Comparison of ENCODE assay signal across 8 mouse cellular contexts in the genomic region with DNA sequence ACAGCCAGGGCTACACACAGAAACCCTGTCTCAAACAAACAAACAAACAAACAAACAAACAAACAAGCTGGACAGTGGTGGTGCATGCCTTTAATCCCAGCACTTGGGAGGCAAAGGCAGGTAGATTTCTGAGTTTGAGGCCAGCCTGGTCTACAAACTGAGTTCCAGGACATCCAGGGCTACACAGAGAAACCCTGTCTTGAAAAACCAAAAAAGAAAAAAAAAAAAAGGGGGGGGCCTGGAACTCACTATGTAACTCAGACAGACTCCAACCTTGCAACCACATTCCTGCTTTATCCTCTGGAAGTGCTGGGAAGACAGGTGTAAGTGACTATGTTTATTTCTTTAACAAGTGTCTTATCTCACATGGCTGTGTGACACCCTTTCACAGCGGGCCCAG. TPM values are rescaled to one million over a fixed set of nuclear protein-coding genes. Genes with fewer than 3 reads are reported as not detected.
DNase-seq lines count a peak whose midpoint lies in the region; ATAC-seq and TF ChIP-seq lines count a peak whose summit lies in the region.
"Not testable (repeated sequence)": the region's sequence is repeated elsewhere in the genome, so short reads cannot be mapped to it uniquely, and the experiment has no call there.

Gene Bbc3, plus strand, starts transcription at position 301 of the 400 bp plus-strand sequence.

- intact Hi-C loops in left cerebral cortex, adult 2 months (cut with DNase I), result not testable (repeated sequence)

- H3K4me3 ChIP-seq in MEL (ENCODE audit: control insufficient read depth in 1 of 2, insufficient read depth in 1 of 2, low read depth in 2 of 2, low read length in 2 of 2), result peak within 1 kb of the TSS; percentile 57 to 66
- not testable (repeated sequence) for H3K4me3 ChIP-seq in embryonic fibroblast, embryonic 13.5 days (ENCODE audit: insufficient read depth, low read length)
- peak within 1 kb of the TSS; percentile 86 for H3K4me3 ChIP-seq in heart, embryonic 11.5 days (ENCODE audit: low read depth, low read length)
- peak within 1 kb of the TSS; percentile 62 for H3K4me3 ChIP-seq in intestine, embryonic 14.5 days (ENCODE audit: low read depth, low read length)
- peak within 1 kb of the TSS; percentile 93 for H3K4me3 ChIP-seq in left cerebral cortex, adult 2 months
- H3K4me3 ChIP-seq in liver, embryonic 13.5 days (replicated peaks), result peak within 1 kb of the TSS; percentile 91
- H3K4me3 ChIP-seq in midbrain, embryonic 13.5 days (replicated peaks), result peak within 1 kb of the TSS; percentile 72
- peak within 1 kb of the TSS; percentile 70 for H3K4me3 ChIP-seq in stomach, embryonic 14.5 days (ENCODE audit: low read depth, low read length)

- H3K4me2 ChIP-seq in heart, embryonic 11.5 days, result peak within 1 kb of the TSS; percentile 84
- H3K4me2 ChIP-seq in intestine, embryonic 14.5 days (ENCODE audit: low read length), result peak within 1 kb of the TSS; percentile 95
- H3K4me2 ChIP-seq in liver, embryonic 13.5 days, result peak within 1 kb of the TSS; percentile 100
- H3K4me2 ChIP-seq in midbrain, embryonic 13.5 days (replicated peaks), result peak within 1 kb of the TSS; percentile 97
- H3K4me2 ChIP-seq in stomach, embryonic 14.5 days (replicated peaks; ENCODE audit: low read depth, low read length), result peak within 1 kb of the TSS; percentile 99

- H3K36me3 ChIP-seq in MEL (ENCODE audit: control insufficient read depth in 1 of 2, insufficient read depth in 2 of 2, low read length in 2 of 2); heart, embryonic 11.5 days (ENCODE audit: control insufficient read depth, insufficient read depth, low read length); intestine, embryonic 14.5 days (ENCODE audit: control insufficient read depth, insufficient read depth, low read length); liver, embryonic 13.5 days; midbrain, embryonic 13.5 days; stomach, embryonic 14.5 days (ENCODE audit: control insufficient read depth, insufficient read depth, low read length): not testable (repeated sequence)

- H3K27ac ChIP-seq in MEL (ENCODE audit: control insufficient read depth, low read depth, low read length), result peak within 1 kb of the TSS; percentile 4; the same call in 1 of the 2 replicates
- peak within 1 kb of the TSS; percentile 91 for H3K27ac ChIP-seq in embryonic fibroblast, embryonic 13.5 days (ENCODE audit: insufficient read depth, low read length)
- peak within 1 kb of the TSS; percentile 66; the same call in 1 of the 2 replicates for H3K27ac ChIP-seq in heart, embryonic 11.5 days (ENCODE audit: low read depth, low read length)
- peak within 1 kb of the TSS; percentile 27; the same call in 1 of the 2 replicates for H3K27ac ChIP-seq in intestine, embryonic 14.5 days (ENCODE audit: low read depth)
- H3K27ac ChIP-seq in left cerebral cortex, adult 2 months, result peak within 1 kb of the TSS; percentile 38
- H3K27ac ChIP-seq in liver, embryonic 13.5 days, result peak within 1 kb of the TSS; percentile 99
- H3K27ac ChIP-seq in midbrain, embryonic 13.5 days, result peak within 1 kb of the TSS; percentile 57; the same call in 1 of the 2 replicates
- peak within 1 kb of the TSS; percentile 23; the same call in 1 of the 2 replicates for H3K27ac ChIP-seq in stomach, embryonic 14.5 days (ENCODE audit: low read length)

- peak within 1 kb of the TSS; percentile 37 for H3K9ac ChIP-seq in MEL (ENCODE audit: control insufficient read depth, low read depth, low read length, poor library complexity, severe bottlenecking)
- peak within 1 kb of the TSS; percentile 31; the same call in 1 of the 2 replicates for H3K9ac ChIP-seq in heart, embryonic 11.5 days (ENCODE audit: low read depth, low read length)
- peak within 1 kb of the TSS; percentile 49 for H3K9ac ChIP-seq in intestine, embryonic 14.5 days (ENCODE audit: low read length)
- H3K9ac ChIP-seq in liver, embryonic 13.5 days, result peak within 1 kb of the TSS; percentile 99
- peak within 1 kb of the TSS; percentile 94 for H3K9ac ChIP-seq in midbrain, embryonic 13.5 days (replicated peaks)
- not testable (repeated sequence) for H3K9ac ChIP-seq in stomach, embryonic 14.5 days (replicated peaks; ENCODE audit: low read depth, low read length)

- not testable (repeated sequence) for TF ChIP-seq POLR2A in MEL (IDR thresholded peaks at IDR 0.05; ENCODE audit: control insufficient read depth in 1 of 2, insufficient read depth in 1 of 2, low read depth in 1 of 2, low read length in 2 of 2, poor library complexity in 1 of 2); embryonic fibroblast, embryonic 13.5 days (IDR thresholded peaks at IDR 0.05; ENCODE audit: low read depth, low read length)

- 35% methylated on average over 1 of the region's 1 CpGs for WGBS in heart, embryonic 11.5 days (ENCODE audit: insufficient replicate concordance)
- WGBS in intestine, embryonic 14.5 days, result 45% methylated on average over 1 of the region's 1 CpGs
- WGBS in liver, embryonic 13.5 days (ENCODE audit: insufficient replicate concordance), result 17% methylated on average over 1 of the region's 1 CpGs
- WGBS in midbrain, embryonic 13.5 days, result 77% methylated on average over 1 of the region's 1 CpGs
- WGBS in stomach, embryonic 14.5 days, result 29% methylated on average over 1 of the region's 1 CpGs

- TF ChIP-seq CTCF in MEL (IDR thresholded peaks at IDR 0.05 in 2 of 3, conservative IDR thresholded peaks at IDR 0.05 in 1 of 3; ENCODE audit: control insufficient read depth in 1 of 3, insufficient read depth in 1 of 3, low read depth in 2 of 3, low read length in 3 of 3, poor library complexity in 1 of 3, severe bottlenecking in 1 of 3); embryonic fibroblast, embryonic 13.5 days (IDR thresholded peaks at IDR 0.05; ENCODE audit: borderline replicate concordance, insufficient read depth, low read length); left cerebral cortex, adult 2 months (IDR thresholded peaks at IDR 0.05): not testable (repeated sequence)

- not testable (repeated sequence) for H3K4me1 ChIP-seq in MEL (ENCODE audit: control insufficient read depth in 1 of 2, insufficient read depth in 2 of 2, low read length in 2 of 2); embryonic fibroblast, embryonic 13.5 days (ENCODE audit: control insufficient read depth, insufficient read depth, low read length)
- peaks cover 19% of the 10 kb centered on the region for H3K4me1 ChIP-seq in heart, embryonic 11.5 days (ENCODE audit: control insufficient read depth, insufficient read depth, low read length)
- H3K4me1 ChIP-seq in intestine, embryonic 14.5 days (replicated peaks; ENCODE audit: control insufficient read depth, insufficient read depth, low read length), result peaks cover 22% of the 10 kb centered on the region
- peaks cover 68% of the 10 kb centered on the region for H3K4me1 ChIP-seq in liver, embryonic 13.5 days (replicated peaks)
- peaks cover 43% of the 10 kb centered on the region for H3K4me1 ChIP-seq in midbrain, embryonic 13.5 days (replicated peaks)
- H3K4me1 ChIP-seq in stomach, embryonic 14.5 days (ENCODE audit: control insufficient read depth, insufficient read depth, low read length), result peaks cover 35% of the 10 kb centered on the region

- not testable (repeated sequence) for ATAC-seq in heart, embryonic 11.5 days (replicated peaks; ENCODE audit: insufficient number of reproducible peaks, low FRiP score, low TSS enrichment); intestine, embryonic 14.5 days (replicated peaks; ENCODE audit: low FRiP score, low TSS enrichment, low read depth); liver, embryonic 13.5 days (ENCODE audit: low read depth); midbrain, embryonic 13.5 days; stomach, embryonic 14.5 days (ENCODE audit: insufficient number of reproducible peaks, insufficient read depth, low FRiP score, low read depth)

- DNase-seq in MEL (ENCODE audit: low read depth, low spot score); intestine, embryonic 14.5 days (ENCODE audit: low spot score); left cerebral cortex, adult 2 months (ENCODE audit: extremely low spot score in 1 of 2, low spot score in 2 of 2); liver, embryonic 13.5 days: not testable (repeated sequence)

- H3K79me2 ChIP-seq in MEL (ENCODE audit: control insufficient read depth, insufficient read depth, low read length, poor library complexity), result peaks cover 14% of the 10 kb centered on the region

- not testable (repeated sequence) for H3K9me3 ChIP-seq in MEL (replicated peaks; ENCODE audit: insufficient read depth, low read length); heart, embryonic 11.5 days (replicated peaks; ENCODE audit: control insufficient read depth, low read length); intestine, embryonic 14.5 days (ENCODE audit: control insufficient read depth, low read length); liver, embryonic 13.5 days (replicated peaks); midbrain, embryonic 13.5 days; stomach, embryonic 14.5 days (ENCODE audit: control insufficient read depth, low read depth, low read length)

- not testable (repeated sequence) for H3K27me3 ChIP-seq in MEL (ENCODE audit: control insufficient read depth in 1 of 2, insufficient read depth in 2 of 2, low read length in 2 of 2); heart, embryonic 11.5 days (ENCODE audit: control insufficient read depth, insufficient read depth, low read length); intestine, embryonic 14.5 days (replicated peaks; ENCODE audit: control insufficient read depth, insufficient read depth, low read length); midbrain, embryonic 13.5 days; stomach, embryonic 14.5 days (ENCODE audit: control insufficient read depth, insufficient read depth, low read length)
- peaks cover 18% of the 10 kb centered on the region for H3K27me3 ChIP-seq in liver, embryonic 13.5 days

- not testable (repeated sequence) for TF ChIP-seq EP300 in MEL (IDR thresholded peaks at IDR 0.05; ENCODE audit: low read depth in 1 of 2, low read length in 2 of 2)

- TF ChIP-seq RAD21 in MEL (IDR thresholded peaks at IDR 0.05; ENCODE audit: low read depth, low read length), result not testable (repeated sequence)

RNA-seq across cellular contexts. Expression of gene Bbc3, which starts in this region (rescaled TPM):
- 2.9 and 4.4 TPM in 2 replicates for total RNA-seq in MEL (2012; rRNA removed)
- polyA plus RNA-seq in MEL (2012; ENCODE audit: insufficient read depth in 1 of 2, insufficient read length in 2 of 2, low read depth in 1 of 2, low replicate concordance in 2 of 2, missing spikeins in 1 of 2), result 1 to 10 TPM in 1 of 2 experiments, not detected in 1; 9.3 TPM
- polyA plus RNA-seq in embryonic fibroblast, embryonic 13.5 days (2011; ENCODE audit: insufficient read length, low read depth, missing spikeins), result 15.8 and 19.9 TPM in 2 replicates
- 3.7 and 6.0 TPM in 2 replicates for polyA plus RNA-seq in heart, embryonic 11.5 days (2014; fragmentation: Nextera tagmentation; extraction: Ambion mirVana)
- 4.1 and 4.9 TPM in 2 replicates for polyA plus RNA-seq in intestine, embryonic 14.5 days (2014; fragmentation: Nextera tagmentation; extraction: Ambion mirVana)
- 1 to 10 TPM; 9.1 to 9.7 TPM for total RNA-seq in left cerebral cortex, adult 2 months (2021)
- polyA plus RNA-seq in liver, embryonic 13.5 days (2015; fragmentation: Nextera tagmentation; extraction: Ambion mirVana), result 4.1 and 4.5 TPM in 2 replicates
- 23.1 and 25.5 TPM in 2 replicates for polyA plus RNA-seq in midbrain, embryonic 13.5 days (2015; fragmentation: Nextera tagmentation; extraction: Ambion mirVana)
- 5.2 and 5.3 TPM in 2 replicates for polyA plus RNA-seq in stomach, embryonic 14.5 days (2014; fragmentation: Nextera tagmentation; extraction: Ambion mirVana)

Comparison
In these comparisons a context has a peak if more than half of its experiments do, and no peak if none do; other contexts are left out.
1. H3K27ac ChIP-seq: peak in every context shown above with its lines; median percentile 99 in liver, embryonic 13.5 days; 91 in embryonic fibroblast, embryonic 13.5 days; 66 in heart, embryonic 11.5 days; 57 in midbrain, embryonic 13.5 days; 38 in left cerebral cortex, adult 2 months; 27 in intestine, embryonic 14.5 days; 23 in stomach, embryonic 14.5 days; 4 in MEL.